Mouse (Mus musculus): ENCODE results near the gene Slit3. TPM values are rescaled to one million over a fixed set of nuclear protein-coding genes. Genes with fewer than 3 reads are reported as not detected.

Gene Slit3
- total RNA-seq, 2 experiments from 2014 or later, result 28.7 to 31.3 TPM

DNA sequence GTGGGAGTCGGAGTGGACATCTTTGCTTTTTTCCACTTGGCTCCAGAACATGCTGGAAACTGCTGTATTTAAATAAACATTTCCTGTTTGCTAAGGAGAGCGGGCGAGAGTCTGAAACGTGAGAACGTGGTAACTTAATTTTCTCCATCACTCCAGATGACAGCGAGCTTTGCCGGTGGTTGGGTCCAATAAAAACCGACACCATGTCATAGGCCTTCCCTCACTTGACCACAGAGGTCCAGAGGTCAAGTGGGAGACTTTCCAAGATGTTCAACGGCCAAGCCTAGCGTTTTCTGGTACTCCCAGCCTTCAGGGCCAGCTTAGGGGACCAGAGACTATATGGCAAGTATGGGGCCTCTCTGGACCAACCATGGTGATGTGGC lies 4.1 kb downstream of the Slit3 start:
- no peak for DNase-seq

DNA sequence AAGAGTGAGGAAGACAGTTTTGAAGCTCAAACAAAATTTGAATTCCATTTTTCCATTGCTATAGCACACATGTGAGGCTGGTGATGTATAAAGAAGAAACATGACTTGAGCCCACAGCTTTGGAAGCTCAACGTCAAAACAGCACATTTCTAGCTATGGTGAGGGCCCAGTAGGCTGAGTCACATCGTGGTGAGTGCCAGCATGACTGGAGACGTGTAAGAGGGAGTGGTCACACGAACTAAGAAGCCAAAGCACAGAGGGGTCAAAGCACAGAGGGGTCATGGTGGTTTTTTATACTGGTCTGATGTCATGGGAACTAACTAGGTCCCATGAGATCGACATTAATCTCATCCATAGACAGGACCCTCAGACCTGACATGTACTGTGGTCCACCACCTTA lies 10.7 kb downstream of the Slit3 start:
- DNase-seq, result no peak

DNA sequence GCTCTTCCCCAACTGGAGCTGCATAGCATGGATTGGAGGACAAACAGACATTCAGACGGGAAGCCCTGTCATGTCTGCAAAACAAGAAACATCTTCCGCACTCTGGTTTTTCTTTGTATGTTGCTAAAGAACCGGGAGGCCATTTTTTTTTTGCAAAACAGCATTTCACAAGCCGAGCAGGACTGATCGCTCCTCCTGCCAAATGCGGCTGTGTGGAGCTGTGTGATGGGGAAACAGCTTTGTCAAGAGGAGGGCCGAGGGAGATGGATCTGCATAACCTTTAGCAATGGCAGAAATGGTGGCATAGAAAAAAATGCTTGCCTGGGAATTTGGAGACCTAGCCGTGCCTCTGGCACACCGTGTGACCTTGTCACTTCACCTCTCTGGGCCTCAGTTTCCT lies 15.6 kb downstream of the Slit3 start:
- DNase-seq, result no peak

DNA sequence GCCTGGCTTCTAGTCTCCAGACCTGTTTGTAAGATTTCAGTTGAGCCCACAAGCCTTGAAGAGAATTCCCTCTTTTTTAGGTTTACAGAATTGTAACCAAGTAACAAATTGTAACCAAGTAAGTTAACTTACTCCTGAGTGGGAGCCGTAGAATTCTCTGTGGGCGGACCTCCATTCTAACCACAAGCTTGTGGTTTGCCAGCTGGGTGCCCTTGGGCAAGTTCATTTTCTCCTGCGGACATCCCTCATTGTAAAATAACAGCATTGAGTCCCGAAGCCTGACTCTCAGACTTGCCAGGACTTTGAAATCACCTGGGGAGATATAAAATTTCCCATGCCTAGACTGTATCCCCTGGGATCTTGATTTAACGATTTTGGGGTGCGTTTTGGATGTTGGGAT lies 19.1 kb downstream of the Slit3 start:
- DNase-seq, result no peak

DNA sequence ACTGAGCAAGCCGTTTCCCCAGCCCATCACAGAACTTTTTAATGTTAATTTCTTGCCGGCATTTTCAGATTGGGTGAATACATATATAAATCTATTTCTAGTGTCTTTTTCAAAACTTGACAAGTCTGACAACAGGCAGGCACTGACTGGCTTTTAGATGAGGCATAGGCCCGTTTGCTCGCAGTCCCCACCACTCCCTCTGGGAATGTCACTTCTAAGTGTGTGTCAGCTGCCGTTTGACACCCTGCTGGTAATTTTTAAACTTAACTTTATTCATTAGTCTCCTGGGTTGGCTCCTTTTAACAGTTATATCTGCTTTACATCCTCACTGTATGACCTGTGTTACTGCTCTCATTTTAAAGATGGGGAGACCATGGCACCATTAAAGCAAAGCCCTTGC lies 21.2 kb downstream of the Slit3 start:
- no peak for DNase-seq

DNA sequence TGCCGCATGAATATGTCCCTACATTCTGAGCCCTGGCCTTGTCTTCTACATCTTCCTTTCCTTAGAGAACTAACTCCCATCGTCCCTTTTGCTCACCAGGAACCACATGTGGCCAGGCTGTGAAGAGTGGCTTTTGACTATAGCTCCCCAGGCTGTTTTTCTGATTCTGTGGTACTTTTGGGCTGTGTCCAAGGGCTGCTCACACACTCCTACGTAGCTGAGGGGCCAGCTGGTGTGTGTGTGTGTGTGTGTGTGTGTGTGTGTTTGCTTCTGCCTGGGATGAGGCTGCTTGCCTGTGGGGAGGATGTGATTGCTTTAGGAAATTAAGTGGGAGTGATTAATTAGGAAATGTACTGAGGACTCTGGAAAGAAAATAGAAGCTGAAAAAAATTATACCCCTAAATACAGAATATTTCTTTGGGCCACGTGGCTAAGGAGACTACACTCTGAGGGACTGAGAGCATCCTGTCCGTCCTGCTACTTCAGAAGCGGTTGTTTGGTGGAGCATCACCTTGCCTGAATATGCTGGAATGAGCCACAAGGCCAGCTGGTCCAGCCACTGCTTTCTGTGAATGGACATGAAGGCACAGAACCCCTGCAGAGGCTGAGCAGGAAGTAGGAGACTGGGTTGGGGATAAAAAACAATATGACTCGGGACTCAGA lies 21.8 kb downstream of the Slit3 start:
- DNase-seq, result peak; percentile 42

DNA sequence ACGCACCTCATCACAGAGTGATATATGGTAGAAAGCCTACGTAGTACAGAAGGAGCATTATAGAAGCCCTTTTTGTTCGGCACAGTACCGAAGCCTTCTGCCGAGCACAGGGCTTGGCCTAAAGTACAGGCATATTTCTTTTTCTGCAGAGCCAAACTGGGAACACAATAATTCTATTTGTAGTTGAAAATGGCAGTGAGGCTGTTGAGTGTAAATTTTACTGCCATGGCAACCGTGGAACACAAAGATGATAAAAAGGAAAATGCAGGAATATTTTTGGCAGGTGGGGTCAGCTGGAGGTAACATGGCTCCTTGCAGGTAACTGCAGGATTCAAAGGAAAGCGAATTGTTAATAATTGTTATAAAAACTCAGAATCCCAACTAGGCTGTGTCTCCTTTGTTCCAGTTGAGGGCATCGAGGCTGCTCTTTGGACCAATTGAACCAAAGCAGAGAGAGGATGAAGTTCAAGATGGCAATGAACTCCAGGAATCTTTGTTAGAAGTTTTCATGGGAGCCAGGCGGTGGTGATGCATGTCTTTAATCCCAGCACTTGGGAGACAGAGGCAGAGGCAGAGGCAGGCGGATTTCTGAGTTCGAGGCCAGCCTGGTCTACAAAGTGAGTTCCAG lies 26.9 kb downstream of the Slit3 start:
- no peak for DNase-seq

DNA sequence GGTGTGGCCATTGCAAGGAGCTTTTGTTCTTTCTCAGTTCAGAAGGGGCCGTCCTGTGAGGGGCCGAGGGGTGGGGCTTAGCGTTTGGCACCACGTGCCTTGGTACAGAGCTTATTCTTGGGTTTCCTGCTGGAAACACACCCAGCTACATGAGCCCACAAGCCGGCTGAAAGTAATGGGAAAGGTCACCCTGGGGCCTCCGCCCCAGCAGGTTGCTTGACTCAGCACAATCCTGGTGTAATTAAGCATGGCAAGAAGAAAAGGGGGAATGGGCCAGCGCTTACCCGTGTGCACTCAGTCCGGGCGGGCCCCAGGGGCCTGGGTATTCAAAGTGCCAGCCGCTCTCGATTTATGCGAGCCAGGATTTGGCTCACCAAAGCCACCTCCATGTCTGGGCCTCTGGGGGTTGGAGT lies 30.5 kb downstream of the Slit3 start:
- no peak for DNase-seq

DNA sequence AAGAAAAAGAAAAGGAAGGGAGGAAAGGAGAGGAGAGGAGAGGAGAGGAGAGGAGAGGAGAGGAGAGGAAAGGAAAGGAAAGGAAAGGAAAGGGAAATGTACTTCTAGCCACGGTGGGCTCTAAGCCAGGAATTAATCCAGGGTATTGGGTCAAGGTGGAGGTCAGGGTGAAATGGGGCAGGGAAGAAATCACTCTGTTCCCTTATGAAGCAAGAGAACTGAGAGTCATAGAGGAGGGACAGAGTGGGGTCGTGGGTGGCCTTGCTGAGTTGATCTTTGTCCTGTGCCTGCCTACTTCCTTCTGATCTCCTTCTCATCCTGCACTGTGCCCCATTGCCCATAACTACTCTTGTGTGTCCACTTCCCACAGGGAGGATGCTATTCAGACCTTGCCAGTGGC lies 31.9 kb downstream of the Slit3 start:
- no peak for DNase-seq

DNA sequence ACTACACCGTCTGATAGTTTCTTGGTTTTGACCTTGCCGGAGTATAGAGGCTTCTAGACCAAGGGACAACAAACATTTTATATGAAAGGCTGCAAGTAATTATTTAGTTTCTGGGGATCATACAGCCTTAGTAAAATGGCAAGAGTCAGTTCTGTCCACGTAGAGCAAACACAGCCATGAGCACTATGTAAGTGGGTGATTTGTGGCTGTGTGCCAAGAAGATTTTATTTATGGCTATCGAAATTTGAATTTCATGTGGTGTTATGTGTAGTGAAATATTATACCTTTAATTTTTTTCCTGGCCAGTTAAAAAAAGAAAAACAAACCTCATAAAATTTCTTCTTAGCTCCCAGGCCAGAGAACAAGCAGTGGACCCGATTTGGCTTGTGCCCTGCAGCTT lies 33.4 kb downstream of the Slit3 start:
- no peak for DNase-seq

DNA sequence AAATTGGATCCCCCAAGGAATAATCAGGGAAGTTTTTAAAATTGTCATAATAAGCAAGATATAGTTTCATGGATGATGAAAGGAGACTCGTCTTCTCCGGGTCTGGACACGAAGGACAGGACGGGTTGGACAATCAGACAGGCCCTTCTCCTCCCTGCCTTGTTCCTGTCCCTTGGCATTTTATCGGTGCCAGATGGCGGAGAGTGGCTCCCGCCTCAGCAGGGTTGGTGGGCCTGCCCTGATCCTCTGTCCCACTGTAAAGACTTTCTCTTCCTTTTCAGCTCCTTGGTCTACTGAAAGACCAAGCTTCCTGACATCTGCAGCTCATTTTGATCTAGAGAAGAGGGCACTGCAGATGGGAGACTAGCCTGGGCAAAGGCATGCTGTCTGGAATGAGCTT lies 34.3 kb downstream of the Slit3 start:
- DNase-seq, result no peak

DNA sequence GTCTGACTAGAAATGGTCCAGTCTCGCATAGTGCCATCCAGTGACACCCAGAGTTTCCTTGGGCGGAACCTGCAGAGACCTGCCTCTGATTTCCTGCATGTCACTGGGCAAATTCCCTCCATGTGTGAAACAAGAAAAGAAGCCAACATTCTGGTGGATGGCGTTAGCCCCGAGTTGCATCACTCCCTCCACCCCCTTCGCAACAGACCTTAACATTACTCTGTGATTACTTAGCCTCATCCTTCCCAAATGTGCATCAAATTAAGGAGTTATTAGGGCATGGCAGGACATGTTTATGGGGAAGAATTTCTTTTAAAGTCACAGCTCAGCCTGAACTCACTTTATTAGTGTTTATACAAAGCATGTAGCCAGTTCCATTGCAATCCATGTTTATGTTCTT lies 35.7 kb downstream of the Slit3 start:
- DNase-seq, result no peak

DNA sequence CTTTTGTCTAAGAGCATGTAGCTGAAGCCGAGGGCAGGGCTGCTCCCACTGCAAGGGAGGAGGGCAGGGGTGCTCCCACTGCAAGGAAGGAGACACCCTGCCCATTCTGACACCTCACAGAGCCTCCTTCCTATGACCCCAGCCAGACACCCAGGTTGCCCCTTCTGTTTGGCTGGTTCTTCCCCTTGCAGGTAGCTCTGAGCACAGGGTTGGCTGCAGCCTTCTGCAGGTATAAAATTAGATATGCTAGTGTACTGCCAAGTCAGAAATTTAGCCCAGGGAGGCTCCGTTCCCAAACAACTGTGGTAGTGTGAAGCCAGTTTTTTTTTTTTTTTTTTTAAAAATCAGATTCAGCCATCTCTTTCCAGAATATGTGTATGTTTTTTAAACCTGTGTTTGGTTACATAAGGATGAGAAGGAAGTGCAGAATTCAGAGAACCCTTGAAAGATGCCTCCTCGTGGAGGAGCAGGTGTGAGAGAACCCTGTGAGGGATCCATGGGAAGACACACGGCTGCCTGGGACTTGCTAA lies 39.7 kb downstream of the Slit3 start:
- DNase-seq, result no peak

DNA sequence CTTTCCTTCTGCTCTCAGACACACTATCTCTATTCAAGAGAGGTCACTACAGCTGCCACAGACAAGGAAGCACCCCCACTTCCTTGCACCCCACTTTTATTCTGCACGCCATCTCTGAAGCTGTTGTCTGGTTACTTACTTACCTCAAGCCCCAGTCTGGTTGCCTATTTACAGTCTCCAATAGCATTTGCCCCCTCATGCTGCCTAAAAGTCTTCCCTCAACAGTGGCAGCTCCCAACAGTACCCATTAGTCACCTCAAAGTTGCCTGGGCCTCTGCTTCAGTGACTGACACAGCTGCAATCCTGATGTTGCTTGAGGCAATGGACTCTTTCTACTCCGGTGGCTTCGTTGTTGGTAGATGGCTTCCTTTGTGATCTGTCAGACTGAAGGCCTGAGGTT lies 42.4 kb downstream of the Slit3 start:
- no peak for DNase-seq

DNA sequence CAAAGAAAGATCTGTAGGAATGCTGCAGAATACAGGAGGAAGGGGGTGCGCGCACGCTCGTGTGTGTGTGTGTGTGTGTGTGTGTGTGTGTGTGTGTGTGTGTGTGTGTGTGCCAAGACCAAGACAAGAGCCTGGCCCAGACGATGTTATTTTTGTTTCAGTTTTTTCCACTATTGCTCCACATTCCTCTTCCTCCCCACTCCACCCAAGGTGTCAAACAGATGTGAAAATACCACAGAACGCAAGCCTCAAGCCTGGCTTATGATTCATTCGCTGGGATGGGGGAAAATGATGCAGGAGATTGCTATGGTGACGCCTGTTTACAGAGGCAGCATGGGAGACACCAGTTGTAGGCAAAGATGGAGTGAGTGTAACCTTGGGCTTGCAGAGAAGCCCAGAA lies 46.2 kb downstream of the Slit3 start:
- no peak for DNase-seq

DNA sequence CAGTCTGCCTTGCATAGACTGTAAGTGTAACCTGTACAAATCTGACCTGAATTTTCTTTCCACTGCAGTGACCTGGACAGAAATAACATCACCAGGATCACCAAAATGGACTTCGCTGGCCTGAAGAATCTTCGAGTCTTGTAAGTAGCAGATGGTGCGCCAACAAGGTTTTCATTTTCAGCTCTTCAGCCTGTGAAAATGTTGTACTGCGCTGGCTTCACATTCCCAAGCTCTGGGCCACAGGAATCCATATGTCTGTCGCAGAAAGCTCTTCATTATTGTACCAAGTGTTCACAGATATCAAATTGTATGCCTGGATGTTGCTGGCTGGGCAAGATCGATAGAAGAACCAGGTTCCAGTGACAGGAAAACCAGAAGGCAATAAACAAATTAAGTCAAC lies 50.5 kb downstream of the Slit3 start:
- no peak for DNase-seq

DNA sequence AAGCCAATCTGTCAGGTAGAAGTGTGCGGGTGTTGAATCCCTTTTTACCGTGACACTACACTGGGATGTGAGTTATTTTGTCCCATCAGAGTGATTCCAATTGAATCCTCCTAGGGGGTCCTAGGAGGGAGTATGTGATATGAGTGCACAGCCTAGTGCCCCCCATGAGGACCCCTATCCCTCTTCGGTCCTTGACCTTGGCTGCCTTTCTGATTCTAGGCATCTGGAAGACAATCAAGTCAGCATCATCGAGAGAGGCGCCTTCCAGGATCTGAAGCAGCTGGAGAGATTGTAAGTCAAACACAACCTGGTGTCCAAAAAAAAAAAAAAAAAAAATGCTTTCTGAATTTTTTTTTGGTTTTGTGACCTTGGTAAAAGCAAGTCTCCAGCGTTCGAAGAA lies 56.5 kb downstream of the Slit3 start:
- no peak for DNase-seq

DNA sequence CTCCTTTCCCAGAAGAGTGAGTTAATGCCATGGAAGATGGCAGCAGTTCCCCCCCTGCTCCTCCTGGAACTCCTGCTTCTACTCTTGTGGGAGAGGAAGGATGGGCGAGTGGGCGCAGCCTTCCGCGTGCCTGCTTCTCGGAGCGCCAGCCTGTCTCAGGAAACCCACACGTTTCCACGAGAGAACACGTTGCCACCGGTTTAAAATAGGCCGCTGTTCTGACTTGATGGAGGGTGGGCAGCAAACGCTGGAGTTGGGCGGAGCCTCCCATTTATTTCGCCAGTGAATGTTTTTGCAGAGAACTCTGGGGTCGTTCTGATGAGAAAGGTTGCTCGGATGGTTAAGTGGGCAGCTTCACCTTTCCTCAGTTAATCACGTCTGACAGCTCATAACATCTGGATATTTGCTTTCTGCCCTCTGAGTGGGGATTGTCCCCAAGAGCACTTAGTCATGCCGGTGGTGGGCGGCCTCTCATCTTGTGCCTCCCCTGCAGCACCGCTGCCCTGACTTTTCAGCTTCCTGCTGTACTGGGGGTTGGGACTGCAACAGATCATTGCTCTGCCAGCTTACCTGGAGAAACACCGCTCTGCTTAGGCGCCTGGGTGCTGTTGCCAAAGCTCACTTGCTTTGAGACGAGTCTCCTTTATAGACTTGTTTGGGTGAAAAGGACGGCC lies 57.3 kb downstream of the Slit3 start:
- no peak for DNase-seq

DNA sequence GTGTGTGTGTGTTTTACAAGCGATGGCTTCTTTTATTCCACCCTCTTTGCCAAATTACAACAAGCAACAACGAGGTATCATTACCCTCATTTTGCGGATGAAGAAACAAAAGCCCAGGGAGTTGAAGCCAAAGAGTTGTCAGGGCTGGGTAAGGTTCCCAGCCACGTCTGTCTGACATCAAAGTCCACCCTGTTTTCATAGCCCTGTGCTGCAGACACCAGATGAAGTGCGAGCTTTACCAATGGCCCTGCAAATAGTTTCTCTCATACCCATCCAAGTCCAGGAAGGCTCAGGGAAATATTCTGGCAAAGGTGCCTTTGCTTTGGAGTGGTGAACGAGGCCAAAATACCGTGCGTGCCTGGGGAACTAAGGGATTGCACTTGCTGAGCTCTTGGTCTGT lies 58.3 kb downstream of the Slit3 start:
- DNase-seq, result no peak

DNA sequence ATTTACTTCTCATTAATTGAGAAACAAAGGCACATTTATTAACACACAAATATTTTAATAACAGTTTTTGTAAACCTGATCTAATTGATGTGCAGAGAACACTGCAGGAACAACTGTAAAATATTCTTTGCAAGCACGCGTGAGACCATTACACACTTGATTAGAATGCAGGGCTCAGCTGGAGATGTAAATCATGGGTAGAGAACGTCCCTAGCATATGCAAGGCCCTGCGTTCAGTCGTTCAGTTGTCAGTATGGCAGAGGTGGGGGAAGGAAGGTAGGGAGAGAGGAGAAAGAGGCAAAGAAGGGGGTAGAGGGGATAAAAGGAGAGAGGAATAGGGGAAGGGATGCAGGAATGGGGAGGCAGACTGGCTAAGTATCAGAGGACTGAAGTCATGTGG lies 61.9 kb downstream of the Slit3 start:
- DNase-seq, result no peak

DNA sequence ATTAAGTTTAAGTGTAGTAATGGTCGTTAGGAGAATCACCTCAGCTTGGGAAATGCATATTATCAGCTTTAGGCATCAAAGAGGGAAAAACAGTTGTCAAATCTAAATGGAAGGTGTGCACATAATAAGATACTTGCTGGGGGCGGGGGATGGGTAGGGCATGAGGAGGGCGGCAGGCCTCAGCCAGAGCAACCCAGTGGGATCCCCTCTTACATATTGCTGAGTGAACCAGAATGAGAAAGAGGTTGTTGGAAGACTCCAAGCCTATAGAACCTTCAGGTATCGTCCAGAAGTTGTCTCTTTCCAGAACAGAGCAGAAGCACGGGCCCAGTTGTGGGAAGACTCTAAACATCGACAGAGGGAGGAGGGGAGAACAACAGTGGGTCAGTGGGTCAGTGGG lies 73.8 kb downstream of the Slit3 start:
- DNase-seq, result no peak

DNA sequence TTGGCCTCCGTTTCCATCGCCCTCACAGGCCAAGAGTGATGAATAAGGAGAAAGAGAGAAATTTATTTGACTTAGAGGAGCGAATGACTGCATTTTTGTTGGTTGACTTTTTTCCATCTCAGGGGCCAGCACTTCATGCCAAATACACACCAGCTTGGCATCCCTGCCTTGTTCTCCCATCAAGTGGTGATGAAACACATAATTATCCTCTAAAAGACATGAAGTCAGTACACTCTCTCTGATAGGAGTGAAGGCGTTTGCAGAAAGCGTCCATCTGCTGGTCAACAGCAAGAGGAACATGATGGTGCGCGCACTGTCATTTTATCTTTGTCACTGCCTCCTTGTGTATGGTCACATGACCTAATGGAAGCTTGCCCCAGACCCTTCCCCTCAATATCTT lies 75.8 kb downstream of the Slit3 start:
- peak; percentile 31 for DNase-seq

DNA sequence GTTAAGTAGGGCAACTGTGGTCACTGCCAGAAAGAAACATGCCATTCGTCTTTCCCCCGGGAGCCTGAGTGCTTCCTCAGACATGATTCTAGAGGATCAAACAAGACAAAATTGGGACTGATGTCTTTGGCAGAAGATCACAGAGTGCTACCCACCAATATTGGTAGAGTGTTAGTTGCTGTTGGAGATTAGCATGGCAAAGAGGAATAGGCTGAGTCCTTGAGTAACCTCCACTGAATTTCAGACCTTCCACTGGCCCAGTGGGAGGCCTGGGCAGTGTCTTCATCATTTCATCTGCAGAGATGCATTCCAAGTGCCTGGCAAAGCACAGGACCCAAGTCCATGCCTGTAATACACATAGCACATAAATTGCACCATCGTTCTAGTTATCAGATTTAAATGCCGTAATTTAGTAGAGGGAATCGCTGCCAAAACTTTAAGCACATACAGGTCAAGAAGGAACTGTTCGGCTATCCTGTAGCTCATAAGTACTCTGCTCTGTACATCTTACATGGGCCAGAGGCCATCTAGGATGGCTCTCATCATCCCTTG lies 77.6 kb downstream of the Slit3 start:
- no peak for DNase-seq

DNA sequence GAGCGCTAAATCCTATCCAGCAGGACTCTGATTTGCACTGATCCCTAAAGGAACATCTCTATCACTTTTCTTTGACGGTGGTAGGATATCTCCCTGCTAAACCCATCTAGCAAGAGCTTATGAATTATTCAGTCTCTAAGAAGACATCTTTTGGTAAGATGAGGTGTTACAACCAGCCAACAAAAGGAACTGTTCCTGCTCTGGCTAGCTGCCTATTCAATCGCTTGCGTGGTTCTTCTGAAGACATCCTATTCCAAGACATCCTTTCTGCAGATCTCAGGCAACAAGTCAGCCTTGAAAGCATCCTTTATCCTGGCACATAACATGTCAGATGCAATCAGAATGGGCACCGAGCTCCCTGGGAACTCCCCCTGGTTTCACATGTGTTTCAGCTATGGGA lies 81.3 kb downstream of the Slit3 start:
- no peak for DNase-seq
